Mouse (Mus musculus): ENCODE results near the gene 1500009L16Rik. TPM values are rescaled to one million over a fixed set of nuclear protein-coding genes. Genes with fewer than 3 reads are reported as not detected.

The 1500009L16Rik gene
- polyA plus RNA-seq, 1 experiment from 2014 or later = 8.9 TPM

DNA sequence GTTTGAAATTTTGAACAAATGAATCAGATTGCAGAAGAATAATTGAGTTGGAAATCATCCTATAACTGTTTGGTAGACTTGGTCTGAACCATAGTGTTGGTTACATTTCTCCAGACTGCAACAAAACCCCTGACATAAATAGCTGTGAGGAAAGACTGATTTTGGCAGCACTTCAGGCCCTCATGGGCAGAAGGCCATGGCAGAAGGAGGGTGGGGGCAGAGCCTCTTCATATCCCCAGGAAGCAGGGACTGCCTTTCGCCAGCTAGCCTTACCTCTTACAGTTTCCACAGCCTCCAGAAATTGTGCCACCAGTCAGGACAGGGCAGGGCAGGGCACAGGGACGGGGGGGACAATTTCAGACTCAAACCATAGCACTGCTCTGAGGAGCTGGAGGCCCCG is 22.0 kb downstream of the 1500009L16Rik start:
- H3K4me1 ChIP-seq (replicated peaks; ENCODE audit: control insufficient read depth, insufficient read depth, low read length) = no peaks in the 10 kb centered on the region
- H3K27me3 ChIP-seq (replicated peaks; ENCODE audit: control insufficient read depth, insufficient read depth, low read length) = no peaks in the 10 kb centered on the region
- TF ChIP-seq CTCF (IDR thresholded peaks at IDR 0.05; ENCODE audit: low read depth) = no peak
- no peaks in the 10 kb centered on the region for H3K36me3 ChIP-seq (ENCODE audit: control insufficient read depth, insufficient read depth)
- no peak for ATAC-seq
- no peak overlapping the region for H3K27ac ChIP-seq (ENCODE audit: low read depth, low read length)
- WGBS = 83% methylated on average over 3 of the region's 3 CpGs
- peaks cover 9% of the 10 kb centered on the region for H3K9me3 ChIP-seq (ENCODE audit: control insufficient read depth)
- H3K9ac ChIP-seq (ENCODE audit: low read depth, low read length) = no peak overlapping the region
- H3K4me2 ChIP-seq (replicated peaks; ENCODE audit: low read depth) = no peak overlapping the region
- no peak overlapping the region for H3K4me3 ChIP-seq (ENCODE audit: low read depth, low read length)

DNA sequence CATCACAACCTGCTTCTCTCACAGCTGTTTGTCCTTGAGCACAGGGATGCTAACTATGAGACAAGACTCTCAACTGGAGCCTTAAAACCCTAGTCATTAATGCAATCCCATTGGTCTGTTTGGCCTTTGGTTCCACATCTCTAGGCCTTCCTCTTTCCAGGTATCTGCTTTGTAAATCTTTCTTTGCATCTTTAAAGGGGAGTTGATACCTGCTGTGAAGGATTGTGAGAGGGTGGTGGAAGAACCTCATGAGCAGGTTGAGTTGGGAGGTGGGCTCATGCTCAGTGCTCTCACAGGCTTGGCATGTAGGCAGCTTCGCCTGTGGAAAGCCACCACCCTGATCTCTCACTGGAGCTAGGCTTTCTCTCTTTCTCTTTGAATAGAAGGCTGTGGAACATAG is 30.4 kb downstream of the 1500009L16Rik start:
- WGBS = 96% methylated on average over 1 of the region's 1 CpGs
- Histone ChIP-seq H3K27me3 (replicated peaks; ENCODE audit: control insufficient read depth, insufficient read depth, low read length) (no peaks in the 10 kb centered on the region), H3K36me3 (ENCODE audit: control insufficient read depth, insufficient read depth) (no peaks in the 10 kb centered on the region), H3K4me3 (ENCODE audit: low read depth, low read length) (no peak overlapping the region), H3K4me1 (replicated peaks; ENCODE audit: control insufficient read depth, insufficient read depth, low read length) (no peaks in the 10 kb centered on the region), H3K9ac (ENCODE audit: low read depth, low read length) (no peak overlapping the region), H3K27ac (ENCODE audit: low read depth, low read length) (no peak overlapping the region), H3K9me3 (ENCODE audit: control insufficient read depth) (no peaks in the 10 kb centered on the region), H3K4me2 (replicated peaks; ENCODE audit: low read depth) (no peak overlapping the region)
- no peak for TF ChIP-seq CTCF (IDR thresholded peaks at IDR 0.05; ENCODE audit: low read depth)
- no peak for ATAC-seq

DNA sequence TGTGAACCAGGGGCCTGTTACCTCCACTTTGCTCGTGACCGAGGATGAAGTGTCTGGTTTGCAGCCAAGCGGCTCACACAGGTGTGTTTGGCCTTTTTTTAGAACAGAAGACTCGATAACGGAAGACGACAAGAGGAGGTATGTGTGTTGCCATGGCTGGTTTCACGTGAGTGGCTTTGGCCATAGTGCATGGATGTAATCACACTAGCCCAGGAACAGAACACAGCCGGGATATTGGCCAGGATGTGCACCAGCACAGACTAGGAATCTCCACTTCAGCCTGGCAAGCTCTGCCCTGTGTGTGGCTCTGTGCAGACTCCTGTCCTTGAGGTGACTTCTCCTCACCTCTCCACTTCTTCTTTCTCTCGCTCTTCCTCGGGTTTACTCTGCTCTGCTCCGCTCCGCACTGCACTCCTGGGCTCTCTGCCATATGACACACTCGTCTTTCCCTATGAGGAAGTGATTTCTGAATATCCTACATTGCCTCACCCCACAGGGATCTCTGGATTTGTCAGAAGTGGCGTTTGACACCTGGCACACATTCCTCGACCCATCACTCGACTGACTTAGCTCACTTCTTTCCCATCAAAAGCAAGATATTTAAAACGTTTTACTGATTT is 34.8 kb downstream of the 1500009L16Rik start:
- no peak for TF ChIP-seq CTCF (IDR thresholded peaks at IDR 0.05; ENCODE audit: low read depth)
- H3K27me3 ChIP-seq (replicated peaks; ENCODE audit: control insufficient read depth, insufficient read depth, low read length) = no peaks in the 10 kb centered on the region
- no peaks in the 10 kb centered on the region for H3K36me3 ChIP-seq (ENCODE audit: control insufficient read depth, insufficient read depth)
- no peaks in the 10 kb centered on the region for H3K9me3 ChIP-seq (ENCODE audit: control insufficient read depth)
- no peak overlapping the region for H3K27ac ChIP-seq (ENCODE audit: low read depth, low read length)
- no peak overlapping the region for H3K4me2 ChIP-seq (replicated peaks; ENCODE audit: low read depth)
- H3K4me3 ChIP-seq (ENCODE audit: low read depth, low read length) = no peak overlapping the region
- no peak overlapping the region for H3K9ac ChIP-seq (ENCODE audit: low read depth, low read length)
- WGBS = 78% methylated on average over 17 of the region's 17 CpGs
- H3K4me1 ChIP-seq (replicated peaks; ENCODE audit: control insufficient read depth, insufficient read depth, low read length) = no peaks in the 10 kb centered on the region
- ATAC-seq = no peak

GRCm38 (mm10) chr10:83758732-83759131 is 36.1 kb downstream of the 1500009L16Rik start:
- no peak for TF ChIP-seq CTCF (IDR thresholded peaks at IDR 0.05; ENCODE audit: low read depth)
- H3K27ac ChIP-seq (ENCODE audit: low read depth, low read length) = no peak overlapping the region
- H3K4me3 ChIP-seq (ENCODE audit: low read depth, low read length) = no peak overlapping the region
- H3K4me2 ChIP-seq (replicated peaks; ENCODE audit: low read depth) = no peak overlapping the region
- no peak overlapping the region for H3K9ac ChIP-seq (ENCODE audit: low read depth, low read length)
- no peaks in the 10 kb centered on the region for H3K27me3 ChIP-seq (replicated peaks; ENCODE audit: control insufficient read depth, insufficient read depth, low read length)
- no peaks in the 10 kb centered on the region for H3K36me3 ChIP-seq (ENCODE audit: control insufficient read depth, insufficient read depth)
- no peaks in the 10 kb centered on the region for H3K9me3 ChIP-seq (ENCODE audit: control insufficient read depth)
- 89% methylated on average over 13 of the region's 13 CpGs for WGBS
- no peak for ATAC-seq
- H3K4me1 ChIP-seq (replicated peaks; ENCODE audit: control insufficient read depth, insufficient read depth, low read length) = no peaks in the 10 kb centered on the region

- Histone ChIP-seq H3K4me2 (replicated peaks; ENCODE audit: low read depth) (no peak overlapping the region), H3K4me3 (ENCODE audit: low read depth, low read length) (no peak overlapping the region), H3K27ac (ENCODE audit: low read depth, low read length) (no peak overlapping the region), H3K9me3 (ENCODE audit: control insufficient read depth) (no peaks in the 10 kb centered on the region), H3K9ac (ENCODE audit: low read depth, low read length) (no peak overlapping the region), H3K4me1 (replicated peaks; ENCODE audit: control insufficient read depth, insufficient read depth, low read length) (no peaks in the 10 kb centered on the region), H3K27me3 (replicated peaks; ENCODE audit: control insufficient read depth, insufficient read depth, low read length) (no peaks in the 10 kb centered on the region), H3K36me3 (ENCODE audit: control insufficient read depth, insufficient read depth) (no peaks in the 10 kb centered on the region)
- 63% methylated on average over 2 of the region's 2 CpGs for WGBS
- no peak for ATAC-seq
- TF ChIP-seq CTCF (IDR thresholded peaks at IDR 0.05; ENCODE audit: low read depth) = no peak
Observed at GRCm38 (mm10) chr10:83760535-83760934, 37.9 kb downstream of the 1500009L16Rik start.

- 79% methylated on average over 4 of the region's 4 CpGs for WGBS
- H3K4me2 ChIP-seq (replicated peaks; ENCODE audit: low read depth) = no peak overlapping the region
- no peaks in the 10 kb centered on the region for H3K36me3 ChIP-seq (ENCODE audit: control insufficient read depth, insufficient read depth)
- H3K27ac ChIP-seq (ENCODE audit: low read depth, low read length) = no peak overlapping the region
- no peaks in the 10 kb centered on the region for H3K27me3 ChIP-seq (replicated peaks; ENCODE audit: control insufficient read depth, insufficient read depth, low read length)
- H3K4me3 ChIP-seq (ENCODE audit: low read depth, low read length) = no peak overlapping the region
- H3K4me1 ChIP-seq (replicated peaks; ENCODE audit: control insufficient read depth, insufficient read depth, low read length) = no peaks in the 10 kb centered on the region
- H3K9me3 ChIP-seq (ENCODE audit: control insufficient read depth) = no peaks in the 10 kb centered on the region
- no peak overlapping the region for H3K9ac ChIP-seq (ENCODE audit: low read depth, low read length)
- ATAC-seq = no peak
- TF ChIP-seq CTCF (IDR thresholded peaks at IDR 0.05; ENCODE audit: low read depth) = no peak
Observed at GRCm38 (mm10) chr10:83763891-83764290, 41.2 kb downstream of the 1500009L16Rik start.

DNA sequence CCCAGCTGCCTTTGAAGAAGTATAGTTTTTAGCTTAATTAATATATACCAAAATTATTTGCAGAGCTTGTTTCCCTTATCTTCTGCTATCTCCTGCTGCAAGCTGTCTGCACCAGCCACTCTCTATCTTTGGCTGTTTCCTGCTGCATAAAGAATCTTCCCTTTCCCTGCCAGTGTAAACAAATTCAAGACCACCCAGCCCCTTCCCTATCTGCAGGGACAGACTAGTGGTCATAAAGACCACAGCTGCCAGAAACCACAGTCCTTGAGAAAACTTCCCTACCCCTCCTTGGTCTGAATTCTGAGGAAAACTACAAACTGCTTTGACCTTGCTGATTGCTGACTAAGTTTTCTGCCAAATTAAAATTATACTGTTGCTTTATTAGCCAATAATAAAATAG is 44.2 kb downstream of the 1500009L16Rik start:
- Histone ChIP-seq H3K9ac (ENCODE audit: low read depth, low read length) (no peak overlapping the region), H3K27me3 (replicated peaks; ENCODE audit: control insufficient read depth, insufficient read depth, low read length) (no peaks in the 10 kb centered on the region), H3K36me3 (ENCODE audit: control insufficient read depth, insufficient read depth) (no peaks in the 10 kb centered on the region), H3K4me1 (replicated peaks; ENCODE audit: control insufficient read depth, insufficient read depth, low read length) (no peaks in the 10 kb centered on the region), H3K9me3 (ENCODE audit: control insufficient read depth) (no peaks in the 10 kb centered on the region), H3K27ac (ENCODE audit: low read depth, low read length) (no peak overlapping the region), H3K4me3 (ENCODE audit: low read depth, low read length) (no peak overlapping the region), H3K4me2 (replicated peaks; ENCODE audit: low read depth) (no peak overlapping the region)
- no peak for TF ChIP-seq CTCF (IDR thresholded peaks at IDR 0.05; ENCODE audit: low read depth)
- no peak for ATAC-seq
